Comparison of ENCODE assay signal across 12 mouse cellular contexts in genomic region chr11:118503418-118504179, GRCm38 (mm10). TPM values are rescaled to one million over a fixed set of nuclear protein-coding genes. Genes with fewer than 3 reads are reported as not detected.
DNase-seq lines count a peak whose midpoint lies in the region; ATAC-seq and TF ChIP-seq lines count a peak whose summit lies in the region.
"Had no signal": no experiment of that assay in that cellular context is flagged by ENCODE, and none has a peak within 500 bp of the region (broad histone marks: within the 10 kb centered on the region; RNA-seq: fewer than 3 reads in every experiment).

No protein-coding gene starts in this region.

- in situ Hi-C loops in ES-E14 (cut with MboI; ENCODE audit: low sequenced_read_pairs in 2 of 2, unreplicated experiment in 2 of 2) = no loop called here

- 16% methylated on average over 34 of the region's 34 CpGs for WGBS in heart, embryonic 14.5 days
- WGBS in liver, embryonic 11.5 days = 11% methylated on average over 33 of the region's 34 CpGs
- 24% methylated on average over 34 of the region's 34 CpGs for WGBS in embryonic facial prominence, embryonic 15.5 days

- H3K9me3 ChIP-seq in heart, embryonic 14.5 days (ENCODE audit: control insufficient read depth, low read length) = no peaks in the 10 kb centered on the region
- no peaks in the 10 kb centered on the region for H3K9me3 ChIP-seq in liver, embryonic 11.5 days (ENCODE audit: control insufficient read depth, low read length)
- no peaks in the 10 kb centered on the region for H3K9me3 ChIP-seq in ES-E14 (ENCODE audit: control insufficient read depth, insufficient read depth, low read depth, low read length)
- no peaks in the 10 kb centered on the region for H3K9me3 ChIP-seq in embryonic facial prominence, embryonic 15.5 days (replicated peaks)
- H3K9me3 ChIP-seq: forebrain, embryonic 10.5 days had no signal

- DNase-seq in heart, adult 9 months (ENCODE audit: low spot score in 2 of 2) = no peak
- no peak for DNase-seq in liver, embryonic 11.5 days (ENCODE audit: low spot score)
- DNase-seq in liver (no peak), ES-E14 (ENCODE audit: low read depth, low spot score) (no peak)
- no peak for DNase-seq in cerebellum, adult 18-20 months
- DNase-seq in lung, postnatal 36 days = no peak
- DNase-seq: gastrocnemius, postnatal 10 days; spleen, adult 18-20 months had no signal

- no peaks in the 10 kb centered on the region for H3K36me3 ChIP-seq in heart, embryonic 14.5 days (ENCODE audit: control insufficient read depth, insufficient read depth, low read length)
- no peaks in the 10 kb centered on the region for H3K36me3 ChIP-seq in liver, embryonic 11.5 days (ENCODE audit: control insufficient read depth, insufficient read depth, low read length)
- no peaks in the 10 kb centered on the region for H3K36me3 ChIP-seq in ES-E14 (ENCODE audit: control insufficient read depth, insufficient read depth, low read length, poor library complexity, severe bottlenecking)
- no peaks in the 10 kb centered on the region for H3K36me3 ChIP-seq in embryonic facial prominence, embryonic 15.5 days
- H3K36me3 ChIP-seq: forebrain, embryonic 10.5 days had no signal

- H3K4me1 ChIP-seq in heart, embryonic 14.5 days (ENCODE audit: control insufficient read depth in 2 of 2, insufficient read depth in 2 of 2, low read length in 2 of 2) = peaks cover 0 to 4% of the 10 kb centered on the region in 2 experiments; a peak in 2 of 4 replicates
- peaks cover 9% of the 10 kb centered on the region; the same call in 1 of the 2 replicates for H3K4me1 ChIP-seq in liver, embryonic 11.5 days (replicated peaks; ENCODE audit: control insufficient read depth, insufficient read depth, low read length)
- peaks cover 1 to 11% of the 10 kb centered on the region in 2 experiments; a peak in 1 of 4 replicates for H3K4me1 ChIP-seq in ES-E14 (ENCODE audit: control insufficient read depth in 2 of 2, insufficient read depth in 2 of 2, low read length in 2 of 2, poor library complexity in 1 of 2)
- H3K4me1 ChIP-seq in embryonic facial prominence, embryonic 15.5 days = peaks cover 12% of the 10 kb centered on the region; the same call in 1 of the 2 replicates

- H3K9ac ChIP-seq in heart, embryonic 14.5 days (ENCODE audit: low read length) = no peak overlapping the region
- no peak overlapping the region for H3K9ac ChIP-seq in liver, embryonic 11.5 days (ENCODE audit: low read depth, low read length)
- 0 out of 2 replicates have a peak overlapping the region, but pooled peaks have one; percentile 38 for H3K9ac ChIP-seq in ES-E14 (ENCODE audit: insufficient read depth, low read depth, low read length, poor library complexity, severe bottlenecking)
- no peak overlapping the region for H3K9ac ChIP-seq in embryonic facial prominence, embryonic 15.5 days

- no peak overlapping the region for H3K27ac ChIP-seq in heart, embryonic 14.5 days (replicated peaks in 1 of 2; ENCODE audit: control insufficient read depth in 1 of 2, insufficient read depth in 1 of 2, low read depth in 2 of 2, low read length in 2 of 2)
- H3K27ac ChIP-seq in liver, embryonic 11.5 days (ENCODE audit: low read depth, low read length) = no peak overlapping the region
- no peak overlapping the region for H3K27ac ChIP-seq in ES-E14 (ENCODE audit: insufficient read depth, low read depth, low read length, poor library complexity, severe bottlenecking)
- H3K27ac ChIP-seq in embryonic facial prominence, embryonic 15.5 days (replicated peaks) = no peak overlapping the region
- H3K27ac ChIP-seq: forebrain, embryonic 10.5 days had no signal

- ATAC-seq in heart, embryonic 14.5 days (ENCODE audit: insufficient number of reproducible peaks, insufficient read depth, low FRiP score, low read depth) = no peak
- ATAC-seq in liver, embryonic 11.5 days (replicated peaks; ENCODE audit: low FRiP score) = no peak
- no peak for ATAC-seq in embryonic facial prominence, embryonic 15.5 days (ENCODE audit: insufficient number of reproducible peaks, low FRiP score, low TSS enrichment, low read depth)
- ATAC-seq: CD4-positive, CD25-positive, alpha-beta regulatory T cell, adult 4 months had no signal

- no peak overlapping the region for H3K4me3 ChIP-seq in heart, embryonic 14.5 days (ENCODE audit: control insufficient read depth in 1 of 2, insufficient read depth in 1 of 2, low read depth in 1 of 2, low read length in 2 of 2)
- H3K4me3 ChIP-seq in liver, embryonic 11.5 days (ENCODE audit: low read depth, low read length) = no peak overlapping the region
- H3K4me3 ChIP-seq in ES-E14 (ENCODE audit: insufficient read depth in 1 of 2, low read depth in 1 of 2, low read length in 2 of 2, poor library complexity in 1 of 2, severe bottlenecking in 1 of 2) = peak overlapping the region; percentile 45 to 52
- no peak overlapping the region for H3K4me3 ChIP-seq in embryonic facial prominence, embryonic 15.5 days (replicated peaks)
- H3K4me3 ChIP-seq: forebrain, embryonic 10.5 days had no signal

- peak overlapping the region; percentile 25; the same call in 1 of the 2 replicates for H3K4me2 ChIP-seq in heart, embryonic 14.5 days (ENCODE audit: low read length)
- peak overlapping the region; percentile 25; the same call in 1 of the 2 replicates for H3K4me2 ChIP-seq in liver, embryonic 11.5 days
- 0 out of 2 replicates have a peak overlapping the region, but pooled peaks have one; percentile 2 for H3K4me2 ChIP-seq in embryonic facial prominence, embryonic 15.5 days (replicated peaks)

- peaks cover 47% of the 10 kb centered on the region for H3K27me3 ChIP-seq in heart, embryonic 14.5 days (ENCODE audit: control insufficient read depth, insufficient read depth, low read length)
- peaks cover 36% of the 10 kb centered on the region for H3K27me3 ChIP-seq in liver, embryonic 11.5 days (replicated peaks; ENCODE audit: control insufficient read depth, insufficient read depth, low read length)
- peaks cover 37% of the 10 kb centered on the region for H3K27me3 ChIP-seq in embryonic facial prominence, embryonic 15.5 days

TF ChIP-seq in ES-E14, 5 proteins besides CTCF, POLR2A, EP300 and RAD21:
- TF ChIP-seq ZNF384 (IDR thresholded peaks at IDR 0.05; ENCODE audit: low read depth, low read length) (no peak), ZC3H11A (IDR thresholded peaks at IDR 0.05; ENCODE audit: borderline replicate concordance, low read depth, low read length) (no peak), HCFC1 (IDR thresholded peaks at IDR 0.05; ENCODE audit: borderline replicate concordance, insufficient read depth, low read length) (no peak)

RNA-seq across cellular contexts. Expression of gene Engase, which starts 27.0 kb away (rescaled TPM):
- 3.1 and 4.8 TPM in 2 replicates for polyA plus RNA-seq in heart, embryonic 14.5 days (2014; fragmentation: Nextera tagmentation; extraction: Ambion mirVana)
- 13.4 and 14.3 TPM in 2 replicates for polyA plus RNA-seq in liver, embryonic 11.5 days (2014; fragmentation: Nextera tagmentation; extraction: Ambion mirVana)
- total RNA-seq in ES-E14 (2012; rRNA removed) = 10.8 and 16.2 TPM in 2 replicates
- polyA plus RNA-seq in embryonic facial prominence, embryonic 15.5 days (2015; fragmentation: Nextera tagmentation; extraction: Ambion mirVana) = 8.6 and 8.7 TPM in 2 replicates

Comparison
In these comparisons a context has a peak if more than half of its experiments do, and no peak if none do; other contexts are left out.
1. H3K4me3 ChIP-seq: peak in ES-E14 (2 of 2); none in heart, embryonic 14.5 days (0 of 2), liver, embryonic 11.5 days (single experiment) and embryonic facial prominence, embryonic 15.5 days (single experiment).
2. Peak in every context shown above with its lines, with median percentiles within 50 percentile points of each other: H3K4me2 ChIP-seq.